Mouse (Mus musculus) frontal cortex, adult (tissue): ENCODE data around the gene Abhd17c.
"Not testable (repeated sequence)": the region's sequence is repeated elsewhere in the genome, so short reads cannot be mapped to it uniquely, and the experiment has no call there.

Experiments
- ATAC-seq: cut with Nextera tagmentation; 2 replicates; pipeline ENCODE4 v1.9.2; 2017; ENCODE audit warnings: mild to moderate bottlenecking, moderate library complexity, mixed read lengths; ENCODE audit not compliant: low TSS enrichment

The Abhd17c gene

DNA sequence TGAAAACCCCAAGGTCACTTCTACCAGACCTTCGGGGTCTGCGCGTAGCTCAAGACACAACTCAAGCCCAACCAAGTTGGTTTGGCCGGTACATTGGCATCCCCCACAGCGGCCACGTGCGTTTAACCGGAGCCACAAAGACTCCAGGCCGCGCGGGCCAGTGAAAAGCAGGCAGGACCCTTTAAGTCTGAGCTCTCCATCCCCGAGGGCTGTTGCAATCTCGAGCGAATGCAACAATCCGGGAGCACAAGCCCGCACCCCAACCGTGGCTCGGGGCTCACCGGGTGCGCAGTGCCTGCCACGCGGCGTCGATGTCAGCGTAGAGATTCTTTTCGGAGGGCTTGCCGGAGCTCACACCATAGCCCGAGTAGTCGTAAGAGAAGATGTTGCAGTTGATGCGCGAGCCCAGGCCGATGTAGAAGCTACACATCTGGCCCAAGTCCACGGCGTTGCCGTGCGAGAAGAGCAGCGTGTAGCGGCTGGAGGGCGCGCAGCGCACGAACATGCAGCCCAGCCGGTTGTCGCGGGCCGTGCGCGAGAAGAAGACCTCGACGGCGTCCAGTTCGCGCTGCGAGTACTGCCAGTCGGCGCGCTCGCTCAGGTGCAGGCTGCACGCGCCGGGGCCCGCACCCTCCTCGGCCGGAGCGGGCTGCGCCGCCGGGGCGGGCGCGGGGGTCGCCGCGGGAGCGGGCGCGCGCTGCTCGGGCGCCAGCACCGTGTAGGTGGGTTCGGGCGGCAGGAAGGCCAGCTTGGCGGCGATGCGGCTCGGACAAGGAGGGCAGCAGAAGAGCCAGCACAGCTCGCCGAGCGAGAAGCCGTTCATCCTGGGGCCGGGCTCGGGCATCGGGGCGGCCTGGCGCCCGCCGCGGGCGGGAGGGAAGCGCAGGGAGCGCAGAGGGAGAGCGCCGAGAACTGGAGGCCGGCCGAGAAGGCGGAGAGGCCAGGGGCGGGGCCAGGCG, at the start of gene Abhd17c:
Abhd17c (minus strand) TSS at position 893 of the 959 bp plus-strand sequence.
- ATAC-seq = peak; percentile 66

DNA sequence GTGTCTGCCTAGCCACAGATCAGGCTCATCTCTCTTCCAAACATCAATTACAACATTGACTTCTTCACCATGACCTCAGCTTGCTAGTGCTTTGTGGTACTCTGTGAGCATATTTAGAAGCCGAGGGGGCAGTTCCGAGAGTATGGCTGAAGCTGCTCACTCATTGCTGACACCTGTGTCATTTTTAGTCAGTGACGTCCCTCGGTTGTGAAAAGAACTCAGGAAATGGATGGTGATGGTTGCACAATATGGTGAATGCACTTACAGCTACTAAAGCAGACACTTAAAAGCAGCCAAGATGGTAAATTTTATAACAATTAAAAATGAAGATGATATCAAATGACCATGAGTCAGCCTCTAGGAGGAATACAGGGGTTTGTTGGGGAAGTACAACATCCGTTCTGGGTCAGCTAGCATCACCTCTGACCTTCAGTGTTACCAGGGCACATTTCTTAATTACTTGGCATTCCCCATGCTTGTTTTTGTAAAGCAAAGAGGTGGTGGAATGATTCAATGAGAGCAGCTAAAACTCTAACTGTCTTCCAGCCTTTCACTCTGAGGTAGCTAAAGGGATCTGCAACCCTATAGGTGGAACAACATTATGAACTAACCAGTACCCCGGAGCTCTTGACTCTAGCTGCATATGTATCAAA, 45.6 kb upstream of the Abhd17c start:
- ATAC-seq = no peak

DNA sequence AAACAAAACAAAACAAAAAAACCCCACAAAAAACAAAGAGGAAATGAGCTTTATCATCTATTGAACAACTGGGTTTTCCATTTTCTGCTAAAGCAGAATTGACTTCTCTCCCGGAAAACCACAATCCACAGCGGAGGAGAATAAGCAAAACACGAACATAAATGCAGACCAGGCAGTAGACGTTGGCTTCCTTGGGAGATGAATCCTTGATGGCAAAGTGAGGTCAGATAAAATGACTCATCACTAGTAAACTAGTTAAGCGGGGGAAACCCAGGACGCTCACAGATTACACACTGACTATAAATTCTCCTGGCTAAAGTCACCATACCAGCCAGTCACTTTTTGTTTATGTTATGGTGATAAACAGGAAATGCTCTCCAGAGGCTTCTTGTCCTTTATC, 44.5 kb upstream of the Abhd17c start:
- no peak for ATAC-seq

DNA sequence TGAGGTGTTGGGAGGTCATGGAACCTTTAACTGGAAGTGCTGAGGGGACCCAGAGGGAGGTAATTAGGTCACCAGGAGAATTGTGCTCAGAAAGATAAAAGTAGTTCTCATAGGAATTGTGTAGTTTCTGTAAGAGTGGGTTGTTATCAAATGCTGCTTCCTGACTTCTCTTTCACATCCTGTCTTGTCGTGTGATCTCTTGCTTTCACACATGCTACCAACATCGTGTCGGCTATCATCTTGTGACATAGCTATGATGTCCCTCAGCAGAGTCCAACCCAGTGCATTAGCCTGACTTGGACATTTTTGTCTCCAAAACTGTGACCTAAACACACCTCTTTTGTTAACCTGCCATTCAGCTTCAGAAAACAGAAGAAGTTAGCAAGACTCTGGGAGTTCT, 40.6 kb upstream of the Abhd17c start:
- no peak for ATAC-seq

DNA sequence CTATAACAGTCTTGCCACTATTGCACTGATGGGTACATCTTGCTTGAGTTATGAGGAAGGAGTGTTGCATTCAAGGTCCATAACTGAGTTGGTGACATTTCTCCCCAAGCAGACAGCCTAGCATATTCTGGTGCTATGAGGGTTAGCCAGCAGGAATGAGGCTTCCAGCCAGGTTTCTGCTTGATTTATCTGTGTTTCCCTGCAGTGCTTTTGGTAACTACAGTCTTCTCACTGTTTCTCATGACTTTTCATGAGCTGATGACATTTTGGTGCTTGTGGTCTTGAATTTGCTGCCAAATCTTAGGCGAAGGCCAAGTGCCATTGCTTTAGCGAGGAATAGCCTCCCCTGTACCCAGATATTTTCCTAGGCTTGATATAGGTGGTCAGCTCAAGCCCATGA, 39.8 kb upstream of the Abhd17c start:
- ATAC-seq = no peak

DNA sequence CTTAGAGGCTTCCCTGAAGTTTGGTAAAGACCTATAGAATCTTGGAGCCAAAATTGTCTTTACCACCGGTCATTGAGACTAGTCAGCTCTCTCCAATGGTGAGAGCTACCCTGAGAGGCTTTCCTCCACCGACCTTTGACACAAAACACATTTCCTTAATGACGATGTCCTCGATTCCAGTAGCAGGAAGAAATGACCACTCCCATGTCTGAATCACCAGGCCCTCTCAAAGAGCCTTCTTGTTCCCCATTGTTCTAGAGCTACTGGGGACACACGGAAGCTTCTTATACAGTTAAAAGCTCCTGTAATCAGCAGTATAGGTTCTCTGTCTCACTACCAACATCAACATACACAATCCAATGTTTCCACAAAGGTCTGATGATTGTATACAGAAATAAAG, 36.5 kb upstream of the Abhd17c start:
- no peak for ATAC-seq

DNA sequence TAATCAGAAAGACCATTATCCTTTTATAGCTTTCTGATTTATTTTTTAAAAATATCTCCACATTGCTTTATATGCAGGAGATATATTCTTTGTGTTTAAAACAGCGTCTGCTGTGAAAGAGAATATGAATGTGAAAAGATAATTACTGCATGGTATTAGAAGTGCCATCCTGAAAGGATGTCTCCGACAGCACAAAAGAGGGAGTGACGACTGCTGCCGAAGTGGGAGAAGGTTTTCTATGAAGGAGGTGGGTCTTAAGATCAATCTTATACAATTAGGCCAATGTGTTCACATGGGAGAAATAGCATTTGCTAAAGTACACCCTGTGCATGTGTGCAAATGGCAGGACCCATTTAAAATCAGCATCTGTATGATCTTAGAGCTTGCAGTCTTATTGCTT, 33.5 kb upstream of the Abhd17c start:
- ATAC-seq = no peak

DNA sequence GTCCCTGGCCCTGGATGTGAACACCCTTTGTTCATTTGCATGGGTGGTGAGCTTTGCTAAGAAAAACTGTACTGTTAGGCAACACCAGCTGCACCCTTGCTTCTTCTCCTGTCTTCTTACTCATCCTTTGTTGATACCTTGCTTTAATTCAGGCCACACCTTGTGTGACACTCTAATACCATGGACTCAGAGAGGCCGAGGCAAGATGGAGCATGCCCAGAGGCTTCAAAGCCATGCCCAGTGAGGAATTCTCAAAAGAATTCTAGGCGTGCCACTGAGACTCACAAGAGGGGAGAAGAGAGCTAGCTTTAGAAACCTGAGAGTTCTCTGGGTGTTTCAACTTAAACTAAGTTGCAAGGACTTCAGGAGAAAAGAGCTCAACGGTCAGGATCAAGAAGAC, 33.0 kb upstream of the Abhd17c start:
- ATAC-seq = no peak

DNA sequence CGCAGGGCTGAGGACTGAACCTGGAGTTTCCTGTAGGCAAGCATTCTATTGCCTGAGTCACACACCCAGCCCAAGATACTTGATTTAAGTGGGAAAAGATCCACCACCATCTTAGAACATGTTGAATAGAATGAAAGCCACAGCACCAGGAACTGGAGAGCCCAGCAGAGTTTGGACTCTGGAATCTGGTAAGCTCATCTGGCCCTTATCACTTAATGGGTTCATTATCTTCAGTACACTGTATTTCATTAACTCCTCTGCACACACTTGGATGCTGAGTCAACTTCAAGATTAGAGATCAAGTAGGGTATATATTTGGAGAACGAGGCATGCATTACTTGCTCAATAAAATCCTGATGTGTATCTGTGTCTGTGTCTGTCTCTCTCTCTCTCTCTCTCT, 27.1 kb upstream of the Abhd17c start:
- ATAC-seq = not testable (repeated sequence)

DNA sequence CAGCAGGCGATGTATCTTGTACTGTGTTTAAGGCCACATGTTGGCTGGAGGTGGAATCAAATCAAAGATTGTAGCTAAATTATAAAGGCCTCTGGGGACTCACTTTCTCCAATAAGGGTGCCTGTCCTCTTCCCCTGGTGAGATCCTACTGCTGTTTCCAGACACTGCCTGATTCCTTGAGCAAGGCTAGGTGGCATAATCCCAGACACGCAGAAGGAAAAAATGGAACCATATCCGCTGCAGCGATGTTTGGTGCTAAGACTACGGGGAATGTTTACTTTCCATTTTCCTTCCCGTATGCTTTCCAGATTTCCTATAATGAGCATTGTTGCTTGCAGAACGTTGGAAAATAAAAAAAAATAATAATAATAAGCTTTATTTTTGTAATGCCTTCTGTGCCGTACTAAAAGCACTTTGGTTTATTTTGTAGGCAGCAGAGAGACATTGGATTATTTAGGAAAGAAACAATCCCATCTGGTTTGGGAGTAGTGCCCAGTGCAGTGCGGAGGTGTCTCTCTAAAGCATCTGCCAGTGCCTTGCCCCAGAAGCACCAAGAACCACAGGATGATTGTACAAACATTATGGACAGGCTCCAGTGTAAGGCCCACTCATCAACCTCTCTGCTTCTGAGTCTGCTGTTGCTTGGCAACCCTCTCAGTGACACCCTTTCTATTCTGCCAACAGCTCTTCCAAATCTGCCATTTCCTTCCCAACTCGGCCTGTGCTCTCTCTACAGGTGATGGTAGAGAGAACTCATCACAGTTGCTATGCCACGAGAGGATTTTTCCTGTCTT, 23.2 kb upstream of the Abhd17c start:
- peak; percentile 97 for ATAC-seq

DNA sequence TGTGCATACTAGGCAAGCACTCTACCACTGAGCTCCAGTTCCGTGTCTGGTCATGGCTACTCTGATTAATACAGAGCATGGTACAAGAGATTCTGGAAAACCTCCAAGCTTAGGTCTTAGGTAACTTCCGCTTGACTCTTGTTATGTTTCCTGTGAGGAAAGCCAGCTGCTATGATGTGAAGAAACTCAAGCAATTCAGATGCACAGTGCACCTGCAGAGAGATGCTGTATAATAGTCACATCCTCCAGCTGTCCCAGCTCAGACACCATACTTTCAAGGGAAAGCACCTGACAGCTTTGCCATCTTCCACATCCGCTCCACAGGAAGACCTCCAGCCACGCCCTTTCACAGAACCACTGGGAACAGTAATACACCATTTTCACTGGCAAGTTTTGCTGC, 21.7 kb upstream of the Abhd17c start:
- ATAC-seq = no peak

DNA sequence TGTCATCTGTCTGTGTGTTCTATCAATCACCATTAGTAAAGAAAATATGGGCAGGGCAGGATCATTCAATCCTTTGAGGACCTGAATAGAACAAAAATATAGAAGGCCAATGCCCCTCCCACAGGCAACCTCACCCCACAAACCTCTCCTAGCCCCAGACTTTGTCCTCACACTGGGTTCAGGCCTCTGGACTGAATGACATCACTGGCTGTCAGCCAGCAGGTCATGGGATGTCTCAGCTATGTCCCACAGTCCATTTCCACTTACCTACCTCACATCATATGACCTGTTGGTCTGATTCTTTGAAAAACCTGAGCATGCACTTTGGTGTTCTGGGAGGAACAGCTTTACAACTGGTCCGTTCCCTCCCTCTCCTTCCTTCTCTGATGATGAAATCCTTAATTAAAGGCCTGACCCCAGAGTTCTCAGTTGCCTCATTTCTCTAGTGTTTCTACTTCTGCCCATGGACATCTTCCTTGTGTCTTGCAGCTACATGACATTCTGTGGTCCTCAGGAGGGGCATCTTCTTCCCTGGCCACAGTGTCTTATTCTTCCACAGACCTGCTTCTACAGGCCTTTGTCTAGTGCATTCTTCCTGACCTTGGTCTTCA, 19.6 kb upstream of the Abhd17c start:
- no peak for ATAC-seq

DNA sequence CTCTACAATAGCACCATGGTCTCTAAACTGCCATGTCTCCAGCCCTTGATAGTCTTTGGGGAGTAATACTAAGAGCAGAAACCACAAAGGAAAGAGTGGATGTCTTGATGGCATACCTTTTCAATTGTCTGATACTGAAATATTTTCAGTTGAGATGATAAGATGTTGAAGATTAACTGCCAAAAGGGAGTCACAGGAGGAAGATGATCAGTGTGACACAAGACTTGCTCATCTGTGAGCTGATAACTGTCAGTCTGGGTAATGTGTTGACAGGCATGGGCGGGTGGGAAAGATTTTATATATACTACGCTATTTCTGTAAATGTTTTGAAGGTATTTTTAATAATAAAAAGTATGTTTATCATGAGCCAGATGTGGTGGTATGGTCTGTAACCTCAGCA, 16.7 kb upstream of the Abhd17c start:
- no peak for ATAC-seq

DNA sequence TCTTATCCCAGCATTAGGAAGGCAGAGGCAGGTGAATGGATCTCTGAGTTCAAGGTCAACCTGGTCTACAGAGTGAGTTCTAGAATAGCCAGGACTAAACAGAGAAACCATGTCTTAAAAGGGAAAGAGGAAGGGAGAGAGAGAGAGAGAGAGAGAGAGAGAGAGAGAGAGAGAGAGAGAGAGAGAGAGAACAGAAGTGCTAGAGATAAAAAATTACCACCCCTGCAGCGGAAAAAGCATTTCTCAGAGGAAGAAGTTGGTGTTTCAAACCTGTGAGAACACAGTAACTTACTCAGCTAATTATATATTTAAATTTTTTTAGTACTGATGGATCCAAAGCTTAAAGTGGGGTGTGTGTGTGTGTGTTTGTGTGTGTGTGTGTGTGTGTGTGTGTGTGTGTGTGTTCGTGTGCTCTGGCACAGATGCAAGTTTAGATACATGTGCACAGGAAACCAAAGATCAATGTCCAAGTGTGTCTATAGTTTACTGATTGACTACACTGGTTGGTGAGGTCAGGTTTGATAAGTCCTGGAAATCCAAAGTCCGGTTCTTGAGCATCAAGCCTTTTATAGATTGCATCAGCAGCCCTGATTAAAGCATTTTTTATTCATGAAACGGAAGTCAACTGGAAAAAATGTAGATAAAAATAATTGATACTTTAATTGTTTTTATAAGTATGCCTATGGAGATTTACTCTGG, 15.2 kb upstream of the Abhd17c start:
- no peak for ATAC-seq

DNA sequence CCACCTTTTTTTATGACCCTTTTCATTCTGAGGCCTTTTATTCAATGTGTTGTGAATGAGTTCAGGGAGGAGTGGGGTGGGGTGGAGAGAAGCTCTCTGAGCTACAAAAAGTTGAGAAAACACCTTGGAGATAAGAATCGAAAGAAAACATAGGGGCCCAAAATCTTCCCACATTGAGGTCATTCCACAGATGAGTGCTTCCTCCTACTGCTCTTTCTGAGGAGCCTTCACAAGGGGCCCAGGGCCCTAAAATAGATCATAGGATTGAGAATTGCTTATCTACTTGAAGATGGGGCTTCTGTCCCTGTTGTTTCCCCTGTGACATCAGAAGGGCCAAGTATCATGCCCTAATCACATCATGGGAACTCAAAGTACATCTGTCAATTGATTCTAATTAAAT, 14.3 kb upstream of the Abhd17c start:
- ATAC-seq = no peak

DNA sequence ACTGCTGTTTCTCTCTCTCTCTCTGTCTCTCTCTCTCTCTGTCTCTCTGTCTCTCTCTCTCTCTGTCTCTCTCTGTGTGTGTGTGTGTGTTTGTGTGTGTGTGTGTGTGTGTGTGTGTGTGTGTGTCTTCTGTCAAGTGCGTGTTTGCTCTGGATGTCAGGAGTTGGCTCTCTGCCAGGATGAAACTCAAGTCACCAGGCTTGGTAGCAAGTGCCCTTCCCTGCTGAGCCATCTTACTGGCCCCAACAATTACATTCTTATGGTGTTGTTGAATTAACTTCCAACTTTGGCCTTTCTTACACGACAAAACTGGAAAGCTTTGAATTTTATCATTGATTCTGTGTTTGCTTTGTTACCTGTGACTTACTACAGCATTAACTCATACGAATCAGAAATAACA, 13.6 kb upstream of the Abhd17c start:
- ATAC-seq = no peak

DNA sequence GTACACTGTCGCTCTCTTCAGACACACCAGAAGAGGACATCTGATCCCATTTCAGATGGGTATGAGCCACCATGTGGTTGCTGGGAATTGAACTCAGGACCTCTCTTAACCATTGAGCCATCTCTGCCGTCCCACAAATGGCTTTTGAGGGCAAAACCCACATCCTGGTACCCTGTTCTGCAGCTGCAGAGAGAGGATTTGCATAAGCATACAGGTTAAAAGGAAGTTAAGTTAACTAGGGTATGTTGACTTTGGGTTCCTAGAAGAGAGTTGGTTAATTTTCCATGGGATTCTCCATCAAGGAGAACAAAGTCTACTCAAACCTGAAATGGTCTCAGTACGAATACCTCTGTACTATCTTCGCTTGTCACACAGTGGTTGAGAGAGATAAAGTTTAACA, 13.2 kb upstream of the Abhd17c start:
- no peak for ATAC-seq

DNA sequence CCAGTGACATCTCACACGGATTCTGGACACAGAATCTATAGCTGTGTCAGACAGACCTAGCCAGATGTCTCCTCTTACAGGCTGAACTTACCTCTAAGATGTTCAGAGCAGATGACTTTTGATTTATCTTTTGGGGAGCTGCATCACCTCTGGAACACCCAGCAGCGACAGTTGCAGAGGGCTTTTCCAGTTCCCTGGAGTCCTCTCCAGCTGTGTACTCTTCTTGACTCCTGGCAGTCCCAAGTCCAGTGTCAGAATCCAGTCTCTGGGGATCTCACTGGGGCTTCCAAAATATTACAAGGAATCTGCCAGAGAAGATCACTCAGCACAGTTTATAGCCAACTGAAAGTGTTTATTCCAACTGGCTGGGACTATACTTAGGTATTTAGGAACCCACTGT, 12.7 kb upstream of the Abhd17c start:
- no peak for ATAC-seq

DNA sequence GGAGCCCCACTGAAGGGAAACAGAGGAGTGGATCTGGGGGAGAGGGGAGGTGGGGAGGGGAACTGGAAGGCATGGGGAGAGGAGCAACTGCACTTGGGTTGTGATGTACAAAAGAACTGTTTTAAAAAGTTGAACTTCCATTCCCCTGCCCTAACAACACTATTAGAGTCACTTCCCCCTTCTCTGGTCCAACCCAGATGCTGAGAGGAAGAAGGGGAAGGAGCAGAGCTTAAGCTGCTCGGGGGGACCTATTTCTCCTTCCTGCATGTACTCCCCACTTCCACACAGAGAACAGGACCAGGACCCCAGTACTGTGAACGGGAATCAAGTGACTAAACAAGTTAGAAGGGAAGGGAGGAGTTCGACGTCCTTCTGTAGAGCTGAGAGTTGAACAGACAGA, 11.9 kb upstream of the Abhd17c start:
- ATAC-seq = no peak

DNA sequence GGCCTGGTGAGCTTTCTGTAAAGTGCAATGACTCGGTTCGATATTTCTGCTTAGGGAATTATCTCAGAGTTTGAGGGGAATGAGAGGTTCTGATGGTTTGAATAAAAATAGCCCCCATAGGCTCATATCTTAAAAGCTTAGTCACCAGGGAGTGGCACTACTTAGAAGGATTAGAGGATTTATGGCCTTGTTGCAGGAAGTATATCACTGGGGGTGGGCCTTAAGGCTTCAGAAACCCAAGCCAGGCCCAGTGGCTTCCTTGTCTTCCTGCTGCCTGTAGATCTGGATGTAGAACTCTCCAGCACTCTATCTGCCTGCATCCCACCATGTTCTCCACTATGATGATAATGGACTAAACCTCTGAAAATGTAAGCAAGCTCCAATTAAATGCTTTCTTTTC, 7.7 kb upstream of the Abhd17c start:
- ATAC-seq = no peak

DNA sequence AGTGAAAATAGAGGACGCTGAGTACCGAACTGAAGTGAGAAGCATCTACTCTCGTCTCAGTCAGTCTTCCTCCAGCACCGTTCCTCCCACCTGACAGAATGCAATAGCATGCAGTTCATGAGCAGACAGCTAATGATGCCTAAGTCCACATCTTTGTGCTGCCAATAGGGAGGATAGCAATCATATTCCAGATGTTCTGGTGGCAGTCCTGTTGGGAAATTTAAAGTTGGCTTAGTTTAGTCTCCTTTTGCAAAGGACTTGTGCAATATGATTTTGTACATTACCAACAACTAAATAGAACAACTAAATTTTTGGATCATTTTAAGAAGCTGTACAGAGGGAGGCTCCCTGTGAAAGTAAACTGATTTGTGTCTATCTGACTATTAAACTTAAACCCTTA, 2.1 kb upstream of the Abhd17c start:
- ATAC-seq = no peak
